Mouse (Mus musculus) embryonic fibroblast, embryonic 13.5 days (primary cell): Measurements from ENCODE around the gene Cnnm4.

Experiments used
- CTCF ChIP-seq: IDR thresholded peaks from 2 replicates; pipeline ENCODE4 v1.5.1; 2011; ENCODE audit warnings: mild to moderate bottlenecking, control low read depth, low read length, moderate library complexity, borderline replicate concordance; ENCODE audit not compliant: insufficient read depth
- POLR2A ChIP-seq: IDR thresholded peaks from 2 replicates; pipeline ENCODE4 v1.6.1; 2011; ENCODE audit warnings: low read depth, mild to moderate bottlenecking, control low read depth, low read length, moderate library complexity

- TF ChIP-seq CTCF, result no peak
- TF ChIP-seq POLR2A, result no peak
These were observed 25.9 kb downstream of the Cnnm4 start for GRCm38 (mm10) chr1:36497312-36497711.
